Mouse (Mus musculus) bone marrow, adult 2 months (tissue): ENCODE results near the gene Prss28.

Source experiments
- CTCF ChIP-seq: fragments of 200-500 bp; IDR thresholded peaks from 2 replicates; pipeline ENCODE4 v1.5.1; 2011; ENCODE audit warnings: low read length, control low read depth; ENCODE audit not compliant: control insufficient read depth, insufficient read depth
- POLR2A ChIP-seq: fragments of 200-500 bp; IDR thresholded peaks from 2 replicates; pipeline ENCODE4 v1.6.1; 2011; ENCODE audit warnings: low read depth, mild to moderate bottlenecking, control low read depth, low read length, borderline replicate concordance; ENCODE audit not compliant: control insufficient read depth

GRCm38 (mm10) chr17:25341490-25341889, 33.0 kb downstream of the Prss28 start:
- no peak for TF ChIP-seq CTCF
- no peak for TF ChIP-seq POLR2A
